Mouse (Mus musculus): ENCODE data around the gene Reep1. TPM values are rescaled to one million over a fixed set of nuclear protein-coding genes. Genes with fewer than 3 reads are reported as not detected.

The Reep1 gene
- polyA plus RNA-seq, 1 experiment from 2014 or later: 16.8 TPM

DNA sequence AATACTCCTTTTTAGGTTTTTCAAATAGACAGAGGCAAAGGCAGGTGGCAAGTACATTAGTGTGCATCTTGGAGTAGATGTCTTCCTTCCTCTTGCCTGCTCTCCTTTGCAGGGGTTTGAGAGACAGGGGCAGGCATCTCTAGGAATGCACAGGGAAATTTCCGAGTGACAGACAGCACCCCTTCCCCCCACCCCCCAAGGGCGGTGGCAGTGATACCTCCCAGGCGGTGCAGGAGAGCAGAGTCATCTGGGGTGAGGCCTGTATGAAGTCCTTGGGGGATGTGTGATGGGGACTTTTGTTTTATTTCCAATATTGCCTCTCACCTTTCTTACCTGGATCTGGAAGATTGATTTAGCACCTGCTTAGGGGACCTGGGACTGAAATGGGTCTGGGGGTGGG lies 1.2 kb downstream of the Reep1 start:
- Histone ChIP-seq H3K4me1 (ENCODE audit: control insufficient read depth, insufficient read depth, low read length) (no peaks in the 10 kb centered on the region), H3K4me2 (replicated peaks; ENCODE audit: low read depth, low read length) (peak overlapping the region; percentile 95), H3K36me3 (ENCODE audit: control insufficient read depth, insufficient read depth, low read length) (no peaks in the 10 kb centered on the region), H3K27ac (ENCODE audit: low read length) (no peak overlapping the region), H3K27me3 (ENCODE audit: control insufficient read depth, insufficient read depth, low read length) (no peaks in the 10 kb centered on the region), H3K9ac (replicated peaks; ENCODE audit: low read depth, low read length) (peak overlapping the region; percentile 58; the same call in 1 of the 2 replicates), H3K4me3 (ENCODE audit: low read depth, low read length) (peak overlapping the region; percentile 61), H3K9me3 (ENCODE audit: control insufficient read depth, low read depth, low read length) (no peaks in the 10 kb centered on the region)
- 13% methylated on average over 3 of the region's 3 CpGs for WGBS
- ATAC-seq (ENCODE audit: insufficient number of reproducible peaks, insufficient read depth, low FRiP score, low read depth): 0 out of 2 replicates have a peak, but pooled peaks have one; percentile 1

DNA sequence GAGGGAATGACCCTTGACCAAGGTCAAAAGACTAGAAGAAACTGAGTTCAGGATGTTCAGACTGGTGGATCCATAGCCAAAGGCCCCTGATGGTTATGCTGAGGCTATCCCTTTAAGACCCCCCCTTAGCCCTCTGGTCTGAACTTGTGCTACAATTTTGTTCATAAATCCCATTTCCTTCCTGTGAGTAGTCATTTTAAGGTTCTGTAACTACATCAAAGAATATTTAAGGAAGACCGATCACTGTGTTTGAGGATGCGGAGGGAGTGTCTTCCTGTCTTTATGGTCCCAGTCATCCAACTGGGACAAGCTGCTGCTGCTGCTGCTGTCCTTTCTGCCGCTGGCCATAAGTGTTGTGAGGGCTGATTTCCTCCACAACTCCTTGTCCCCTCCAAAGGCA lies 3.0 kb downstream of the Reep1 start:
- Histone ChIP-seq H3K27me3 (ENCODE audit: control insufficient read depth, insufficient read depth, low read length) (no peaks in the 10 kb centered on the region), H3K9ac (replicated peaks; ENCODE audit: low read depth, low read length) (no peak overlapping the region), H3K36me3 (ENCODE audit: control insufficient read depth, insufficient read depth, low read length) (no peaks in the 10 kb centered on the region), H3K9me3 (ENCODE audit: control insufficient read depth, low read depth, low read length) (no peaks in the 10 kb centered on the region), H3K4me2 (replicated peaks; ENCODE audit: low read depth, low read length) (no peak overlapping the region), H3K27ac (ENCODE audit: low read length) (no peak overlapping the region), H3K4me1 (ENCODE audit: control insufficient read depth, insufficient read depth, low read length) (no peaks in the 10 kb centered on the region), H3K4me3 (ENCODE audit: low read depth, low read length) (no peak overlapping the region)
- ATAC-seq (ENCODE audit: insufficient number of reproducible peaks, insufficient read depth, low FRiP score, low read depth): no peak
- WGBS: 86% methylated on average over 3 of the region's 3 CpGs

DNA sequence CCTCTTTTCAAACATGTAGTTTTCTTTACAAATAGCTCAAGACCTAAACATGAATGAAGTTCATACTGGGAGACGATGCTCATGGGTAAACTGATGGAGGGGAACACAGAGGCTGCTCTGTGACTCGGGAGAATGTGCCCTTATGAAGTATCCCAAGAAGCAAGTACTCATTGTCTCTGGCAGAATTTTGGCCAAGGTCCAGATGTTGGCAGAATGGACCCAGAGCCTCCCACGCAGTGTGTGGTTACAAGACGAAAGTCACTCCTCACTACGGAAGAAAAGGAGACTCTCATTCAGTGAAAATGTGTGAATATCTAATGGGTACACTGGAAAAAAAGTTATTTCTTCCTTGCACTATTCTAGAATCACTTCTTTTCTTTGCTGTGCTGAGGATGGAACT lies 3.8 kb downstream of the Reep1 start:
- ATAC-seq (ENCODE audit: insufficient number of reproducible peaks, insufficient read depth, low FRiP score, low read depth): no peak
- no peak overlapping the region for H3K4me2 ChIP-seq (replicated peaks; ENCODE audit: low read depth, low read length)
- no peaks in the 10 kb centered on the region for H3K36me3 ChIP-seq (ENCODE audit: control insufficient read depth, insufficient read depth, low read length)
- no peaks in the 10 kb centered on the region for H3K9me3 ChIP-seq (ENCODE audit: control insufficient read depth, low read depth, low read length)
- H3K27ac ChIP-seq (ENCODE audit: low read length): no peak overlapping the region
- H3K4me1 ChIP-seq (ENCODE audit: control insufficient read depth, insufficient read depth, low read length): no peaks in the 10 kb centered on the region
- no peak overlapping the region for H3K9ac ChIP-seq (replicated peaks; ENCODE audit: low read depth, low read length)
- 75% methylated on average over 5 of the region's 5 CpGs for WGBS
- H3K4me3 ChIP-seq (ENCODE audit: low read depth, low read length): no peak overlapping the region
- H3K27me3 ChIP-seq (ENCODE audit: control insufficient read depth, insufficient read depth, low read length): no peaks in the 10 kb centered on the region

DNA sequence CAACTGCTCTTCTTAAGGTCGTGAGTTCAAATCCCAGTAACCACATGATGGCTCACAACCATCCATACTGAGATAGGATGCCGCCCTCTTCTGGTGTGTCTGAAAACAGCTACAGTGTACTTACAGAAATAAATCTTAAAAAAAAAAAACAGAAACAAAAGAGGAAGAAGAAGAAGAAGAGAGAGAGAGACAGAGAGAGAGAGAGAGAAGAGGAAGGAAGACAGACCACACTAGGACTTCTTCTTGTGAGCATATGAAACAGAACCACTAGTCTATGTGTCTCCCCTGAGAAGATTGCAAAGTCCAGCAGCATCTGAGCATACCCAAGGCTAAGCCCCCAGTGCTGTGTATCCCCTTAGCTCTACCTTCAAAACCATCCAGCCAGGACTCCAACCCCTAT lies 6.2 kb downstream of the Reep1 start:
- Histone ChIP-seq H3K4me3 (ENCODE audit: low read depth, low read length) (no peak overlapping the region), H3K9ac (replicated peaks; ENCODE audit: low read depth, low read length) (no peak overlapping the region), H3K4me2 (replicated peaks; ENCODE audit: low read depth, low read length) (no peak overlapping the region), H3K27me3 (ENCODE audit: control insufficient read depth, insufficient read depth, low read length) (no peaks in the 10 kb centered on the region), H3K27ac (ENCODE audit: low read length) (no peak overlapping the region), H3K4me1 (ENCODE audit: control insufficient read depth, insufficient read depth, low read length) (no peaks in the 10 kb centered on the region), H3K9me3 (ENCODE audit: control insufficient read depth, low read depth, low read length) (no peaks in the 10 kb centered on the region), H3K36me3 (ENCODE audit: control insufficient read depth, insufficient read depth, low read length) (no peaks in the 10 kb centered on the region)
- ATAC-seq (ENCODE audit: insufficient number of reproducible peaks, insufficient read depth, low FRiP score, low read depth): no peak
- 83% methylated on average over 2 of the region's 2 CpGs for WGBS

DNA sequence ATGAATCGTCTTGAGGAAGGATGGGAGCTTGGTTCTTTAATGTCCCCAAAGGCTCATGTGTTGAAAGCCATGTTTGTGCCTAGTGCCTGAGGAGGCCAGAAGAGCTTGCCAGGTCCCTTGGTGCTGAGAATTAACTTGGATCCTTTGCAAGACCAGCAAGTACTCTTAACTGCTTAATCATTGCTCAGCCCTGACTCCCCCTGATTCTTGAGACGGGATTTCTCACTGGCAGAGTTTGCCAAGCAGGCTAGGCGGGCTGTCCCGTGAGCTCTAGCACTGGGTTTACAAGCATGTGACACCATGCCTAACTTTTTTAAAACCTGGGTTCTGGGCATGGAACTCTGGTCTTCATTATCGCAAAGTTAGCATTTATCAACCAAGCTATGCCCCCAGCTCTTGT lies 7.6 kb downstream of the Reep1 start:
- Histone ChIP-seq H3K9ac (replicated peaks; ENCODE audit: low read depth, low read length) (no peak overlapping the region), H3K27ac (ENCODE audit: low read length) (no peak overlapping the region), H3K4me2 (replicated peaks; ENCODE audit: low read depth, low read length) (no peak overlapping the region), H3K27me3 (ENCODE audit: control insufficient read depth, insufficient read depth, low read length) (no peaks in the 10 kb centered on the region), H3K4me3 (ENCODE audit: low read depth, low read length) (no peak overlapping the region), H3K4me1 (ENCODE audit: control insufficient read depth, insufficient read depth, low read length) (no peaks in the 10 kb centered on the region), H3K36me3 (ENCODE audit: control insufficient read depth, insufficient read depth, low read length) (no peaks in the 10 kb centered on the region), H3K9me3 (ENCODE audit: control insufficient read depth, low read depth, low read length) (no peaks in the 10 kb centered on the region)
- no peak for ATAC-seq (ENCODE audit: insufficient number of reproducible peaks, insufficient read depth, low FRiP score, low read depth)
- 78% methylated on average over 5 of the region's 5 CpGs for WGBS

DNA sequence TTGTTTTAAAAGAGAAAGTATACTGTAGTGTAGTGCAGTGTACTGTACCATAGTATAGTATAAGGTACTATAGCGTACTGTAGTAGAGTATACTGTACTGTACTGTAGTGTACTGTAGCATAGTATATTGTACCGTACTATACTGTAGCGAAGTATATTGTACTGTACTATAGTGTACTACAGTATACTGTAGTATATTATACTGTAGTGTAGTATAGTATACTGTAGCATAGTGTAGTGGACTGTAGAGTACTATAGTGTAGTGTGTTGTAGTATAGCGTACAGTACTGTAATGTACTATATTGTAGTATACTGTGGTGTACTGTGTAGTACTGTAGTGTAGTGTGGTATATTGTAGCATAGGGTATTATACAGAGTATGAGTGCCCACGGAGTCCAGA lies 9.1 kb downstream of the Reep1 start:
- ATAC-seq (ENCODE audit: insufficient number of reproducible peaks, insufficient read depth, low FRiP score, low read depth): no peak
- 92% methylated on average over 5 of the region's 5 CpGs for WGBS

DNA sequence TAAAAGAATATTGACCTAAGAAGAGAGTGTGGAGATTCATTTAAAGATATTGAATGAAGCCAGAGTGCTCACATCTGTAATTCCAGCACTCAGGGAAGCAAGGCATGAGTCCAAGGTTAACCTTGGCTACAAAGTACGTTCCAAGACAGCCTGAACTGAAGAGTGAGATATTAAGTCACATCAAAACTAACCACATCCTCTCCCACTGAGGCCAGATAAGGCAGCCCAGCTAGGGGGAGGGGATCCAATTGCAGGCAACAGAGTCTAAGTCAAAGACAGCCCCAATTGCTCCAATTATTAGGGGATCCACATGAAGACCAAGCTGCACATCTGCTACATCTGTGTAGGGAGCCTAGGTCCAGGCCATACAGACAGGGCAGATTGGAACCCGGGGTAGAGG lies 11.0 kb downstream of the Reep1 start:
- no peaks in the 10 kb centered on the region for H3K36me3 ChIP-seq (ENCODE audit: control insufficient read depth, insufficient read depth, low read length)

More for the DNA sequence above, 9.1 kb downstream of the Reep1 start:
- H3K27ac ChIP-seq (ENCODE audit: low read length): no peak overlapping the region
- H3K4me3 ChIP-seq (ENCODE audit: low read depth, low read length): no peak overlapping the region
- H3K9me3 ChIP-seq (ENCODE audit: control insufficient read depth, low read depth, low read length): no peaks in the 10 kb centered on the region
- no peak overlapping the region for H3K4me2 ChIP-seq (replicated peaks; ENCODE audit: low read depth, low read length)
- H3K9ac ChIP-seq (replicated peaks; ENCODE audit: low read depth, low read length): no peak overlapping the region
- no peaks in the 10 kb centered on the region for H3K27me3 ChIP-seq (ENCODE audit: control insufficient read depth, insufficient read depth, low read length)
- H3K4me1 ChIP-seq (ENCODE audit: control insufficient read depth, insufficient read depth, low read length): no peaks in the 10 kb centered on the region
- H3K36me3 ChIP-seq (ENCODE audit: control insufficient read depth, insufficient read depth, low read length): no peaks in the 10 kb centered on the region

DNA sequence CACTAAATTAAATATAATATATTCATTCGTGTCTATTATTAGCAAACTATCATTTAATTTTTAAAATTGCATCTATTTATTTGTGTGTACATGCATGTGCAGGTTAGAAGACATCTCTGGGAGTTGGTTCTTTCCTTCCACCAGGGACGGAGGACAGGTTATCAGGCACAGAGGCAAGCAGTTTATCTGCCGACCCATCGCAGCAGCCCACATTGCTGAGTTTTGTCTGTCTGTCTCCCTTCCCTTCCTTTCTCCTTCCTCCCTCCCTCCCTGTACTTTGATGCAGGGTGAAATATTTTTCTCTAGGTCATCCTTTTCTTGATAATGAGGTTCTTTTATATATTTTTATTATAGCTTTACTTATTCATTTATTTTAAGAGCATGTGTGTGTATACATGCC lies 11.9 kb downstream of the Reep1 start:
- ATAC-seq (ENCODE audit: insufficient number of reproducible peaks, insufficient read depth, low FRiP score, low read depth): no peak
- no peaks in the 10 kb centered on the region for H3K4me1 ChIP-seq (ENCODE audit: control insufficient read depth, insufficient read depth, low read length)
- H3K4me2 ChIP-seq (replicated peaks; ENCODE audit: low read depth, low read length): no peak overlapping the region
- H3K36me3 ChIP-seq (ENCODE audit: control insufficient read depth, insufficient read depth, low read length): no peaks in the 10 kb centered on the region
- WGBS: 89% methylated on average over 4 of the region's 4 CpGs
- no peak overlapping the region for H3K4me3 ChIP-seq (ENCODE audit: low read depth, low read length)
- H3K9me3 ChIP-seq (ENCODE audit: control insufficient read depth, low read depth, low read length): no peaks in the 10 kb centered on the region
- no peak overlapping the region for H3K27ac ChIP-seq (ENCODE audit: low read length)
- no peaks in the 10 kb centered on the region for H3K27me3 ChIP-seq (ENCODE audit: control insufficient read depth, insufficient read depth, low read length)
- no peak overlapping the region for H3K9ac ChIP-seq (replicated peaks; ENCODE audit: low read depth, low read length)

More for the DNA sequence above, 11.0 kb downstream of the Reep1 start:
- H3K9me3 ChIP-seq (ENCODE audit: control insufficient read depth, low read depth, low read length): no peaks in the 10 kb centered on the region
- no peak for ATAC-seq (ENCODE audit: insufficient number of reproducible peaks, insufficient read depth, low FRiP score, low read depth)
- no peaks in the 10 kb centered on the region for H3K27me3 ChIP-seq (ENCODE audit: control insufficient read depth, insufficient read depth, low read length)
- no peak overlapping the region for H3K4me3 ChIP-seq (ENCODE audit: low read depth, low read length)
- no peak overlapping the region for H3K4me2 ChIP-seq (replicated peaks; ENCODE audit: low read depth, low read length)
- H3K4me1 ChIP-seq (ENCODE audit: control insufficient read depth, insufficient read depth, low read length): no peaks in the 10 kb centered on the region
- H3K9ac ChIP-seq (replicated peaks; ENCODE audit: low read depth, low read length): no peak overlapping the region
- 84% methylated on average over 2 of the region's 2 CpGs for WGBS
- no peak overlapping the region for H3K27ac ChIP-seq (ENCODE audit: low read length)

DNA sequence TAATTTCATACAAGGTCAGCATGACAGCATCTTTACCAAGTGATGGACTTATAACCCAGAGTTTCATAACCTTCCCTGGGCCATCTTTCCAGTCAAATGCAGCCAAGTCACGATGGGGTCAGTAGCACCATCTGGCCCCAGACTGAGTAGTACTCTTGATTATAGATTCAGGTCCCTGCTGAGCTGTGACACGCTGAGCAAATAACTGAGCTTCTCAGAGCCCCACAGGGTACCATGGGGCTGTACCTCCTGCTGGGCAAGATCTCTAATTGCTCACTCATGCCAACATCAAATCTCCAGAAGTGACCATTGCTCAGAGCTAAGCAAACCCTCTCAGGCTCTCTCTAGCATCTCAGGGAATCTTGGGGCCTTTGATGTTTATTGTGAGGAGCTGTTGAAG lies 15.6 kb downstream of the Reep1 start:
- Histone ChIP-seq H3K9me3 (ENCODE audit: control insufficient read depth, low read depth, low read length) (no peaks in the 10 kb centered on the region), H3K9ac (replicated peaks; ENCODE audit: low read depth, low read length) (no peak overlapping the region), H3K4me2 (replicated peaks; ENCODE audit: low read depth, low read length) (no peak overlapping the region), H3K36me3 (ENCODE audit: control insufficient read depth, insufficient read depth, low read length) (no peaks in the 10 kb centered on the region), H3K27me3 (ENCODE audit: control insufficient read depth, insufficient read depth, low read length) (no peaks in the 10 kb centered on the region), H3K4me3 (ENCODE audit: low read depth, low read length) (no peak overlapping the region), H3K27ac (ENCODE audit: low read length) (no peak overlapping the region), H3K4me1 (ENCODE audit: control insufficient read depth, insufficient read depth, low read length) (no peaks in the 10 kb centered on the region)
- no peak for ATAC-seq (ENCODE audit: insufficient number of reproducible peaks, insufficient read depth, low FRiP score, low read depth)
- 40% methylated on average over 2 of the region's 2 CpGs for WGBS
